Mouse (Mus musculus): ENCODE data around the gene Ovol3.

Gene Ovol3

DNA sequence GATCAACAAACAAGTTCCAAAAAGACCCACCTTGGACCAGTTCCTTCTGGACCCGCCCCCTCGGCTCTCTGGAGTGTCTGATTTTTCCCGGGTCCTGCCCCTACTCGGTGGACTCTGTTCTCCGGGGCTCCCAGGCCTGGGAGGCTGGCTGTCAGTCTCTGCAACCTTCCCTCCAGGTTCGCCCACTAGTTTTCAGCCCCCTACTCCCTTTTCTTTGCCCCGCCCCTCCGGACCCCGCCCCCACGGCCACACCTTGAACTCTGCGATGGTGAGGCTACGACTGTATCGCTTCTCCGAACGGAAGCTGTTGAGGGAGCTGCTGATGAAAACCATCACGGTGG lies 4.2 kb downstream of the Ovol3 start:
- in situ Hi-C loops (cut with MboI; ENCODE audit: unreplicated experiment in 2 of 2): no loop called here

DNA sequence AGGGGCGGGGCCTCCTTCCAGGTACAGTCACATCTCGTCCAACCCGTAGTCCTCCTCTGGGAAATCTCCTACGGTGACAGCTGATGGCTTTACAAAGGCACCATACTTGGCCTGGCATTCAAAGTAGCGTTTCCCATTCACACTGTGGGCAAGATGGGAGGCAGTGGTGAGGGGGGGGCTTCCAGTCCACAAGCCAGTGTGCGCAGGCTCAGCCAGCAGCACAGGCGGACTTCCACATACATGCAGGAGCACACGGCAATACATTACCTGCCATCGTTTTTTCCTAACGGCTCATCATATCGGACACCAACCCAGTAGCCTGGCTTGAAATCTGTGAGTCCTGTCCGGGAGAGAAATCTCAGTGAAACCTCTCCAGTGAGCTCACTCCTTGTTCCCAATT lies 11.3 kb downstream of the Ovol3 start:
- in situ Hi-C loops (cut with MboI; ENCODE audit: unreplicated experiment in 2 of 2): no loop called here

DNA sequence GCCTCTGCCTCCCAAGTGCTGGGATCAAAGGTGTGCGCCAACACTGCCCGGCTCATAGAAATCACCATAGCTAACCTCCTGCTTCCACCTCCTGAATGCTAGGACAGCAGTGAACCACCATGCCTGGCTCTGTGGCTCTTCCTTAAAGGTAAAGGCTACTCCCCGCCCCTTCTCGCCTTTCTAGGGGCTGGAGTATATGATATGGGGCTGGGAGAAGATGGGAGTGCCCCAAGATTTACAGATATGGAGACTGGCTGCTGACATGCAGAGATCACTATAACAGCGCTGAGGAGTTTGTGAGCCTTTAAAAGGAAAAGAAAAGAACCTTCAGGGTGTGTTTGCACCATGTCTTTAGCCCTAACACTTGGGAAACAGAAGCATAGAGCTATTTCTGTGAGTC lies 13.3 kb downstream of the Ovol3 start:
- in situ Hi-C loops (cut with MboI; ENCODE audit: unreplicated experiment in 2 of 2): no loop called here

DNA sequence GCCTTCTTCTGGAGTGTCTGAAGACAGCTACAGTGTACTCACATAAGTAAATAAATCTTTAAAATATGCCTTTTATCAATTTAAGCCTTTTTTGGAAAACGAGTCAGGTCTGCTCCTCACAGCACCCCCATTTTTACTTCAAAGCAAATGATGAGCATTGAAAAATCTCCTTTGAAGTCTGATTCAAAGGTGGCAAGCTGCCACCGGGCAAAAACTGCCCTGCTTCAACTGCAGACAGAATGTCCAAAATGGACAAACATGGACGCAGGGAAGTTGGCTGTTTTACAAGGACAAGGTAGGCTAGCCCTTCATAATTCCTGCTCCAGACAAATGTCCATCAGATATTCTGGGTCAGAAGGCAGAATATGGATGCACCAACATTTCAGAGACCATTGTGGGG lies 14.1 kb downstream of the Ovol3 start:
- in situ Hi-C loops (cut with MboI; ENCODE audit: unreplicated experiment in 2 of 2): no loop called here

DNA sequence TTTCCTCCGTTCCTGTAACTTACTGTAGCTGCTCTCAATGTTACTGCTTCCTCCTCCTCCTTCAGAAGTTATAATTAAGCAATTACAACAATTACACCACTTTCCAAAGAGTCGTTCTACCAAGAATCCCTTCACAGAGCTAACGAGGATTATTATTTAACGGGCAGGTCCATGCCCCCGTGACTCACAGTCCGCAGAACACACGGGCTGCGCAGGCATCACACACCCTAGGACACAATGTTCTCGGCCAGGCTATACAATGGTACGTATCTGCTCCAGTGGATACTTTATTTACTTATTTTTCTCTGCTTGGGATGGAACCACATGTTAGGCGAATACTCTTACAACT lies 15.5 kb downstream of the Ovol3 start:
- in situ Hi-C loops (cut with MboI; ENCODE audit: unreplicated experiment in 2 of 2): no loop called here

DNA sequence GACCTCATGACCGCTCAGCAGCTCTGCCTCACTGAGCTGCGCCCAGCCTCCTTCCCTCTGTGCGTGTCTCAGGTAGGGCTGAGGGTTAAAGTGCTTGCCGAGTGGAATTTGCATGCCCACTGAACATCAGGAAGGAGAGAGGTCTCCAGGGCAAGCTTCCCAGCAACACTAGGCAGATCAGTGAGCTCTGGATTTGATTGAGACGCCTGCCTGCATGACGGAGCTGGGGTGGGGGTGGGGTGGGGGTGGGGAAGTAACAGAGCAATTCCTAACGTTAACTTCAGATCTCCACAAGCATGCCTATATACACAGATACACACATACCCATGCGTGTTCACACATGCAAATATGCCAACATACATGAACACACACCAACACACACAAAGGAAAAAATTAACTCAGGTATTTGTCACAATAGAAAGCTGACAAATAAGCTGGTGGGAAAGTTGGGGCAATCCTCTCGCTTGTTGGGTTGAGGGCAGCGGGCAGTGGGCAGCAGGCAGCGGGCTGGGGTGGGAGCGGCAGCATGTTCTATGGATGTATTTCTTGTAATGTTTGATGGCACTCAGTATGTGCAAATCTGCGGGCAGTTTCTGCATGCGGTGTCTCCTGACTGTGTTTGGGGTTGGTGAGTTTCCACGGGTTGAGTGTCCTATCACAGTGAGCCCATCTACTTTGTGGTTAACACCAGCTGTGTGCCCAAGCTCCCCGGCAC lies 16.1 kb downstream of the Ovol3 start:
- in situ Hi-C loops (cut with MboI; ENCODE audit: unreplicated experiment in 2 of 2): loop anchor here in 1 of 2 experiments (5.0 kb wide), 1 partner anchor 37 kb away; the partner anchor contains the start of gene Cox7a1

DNA sequence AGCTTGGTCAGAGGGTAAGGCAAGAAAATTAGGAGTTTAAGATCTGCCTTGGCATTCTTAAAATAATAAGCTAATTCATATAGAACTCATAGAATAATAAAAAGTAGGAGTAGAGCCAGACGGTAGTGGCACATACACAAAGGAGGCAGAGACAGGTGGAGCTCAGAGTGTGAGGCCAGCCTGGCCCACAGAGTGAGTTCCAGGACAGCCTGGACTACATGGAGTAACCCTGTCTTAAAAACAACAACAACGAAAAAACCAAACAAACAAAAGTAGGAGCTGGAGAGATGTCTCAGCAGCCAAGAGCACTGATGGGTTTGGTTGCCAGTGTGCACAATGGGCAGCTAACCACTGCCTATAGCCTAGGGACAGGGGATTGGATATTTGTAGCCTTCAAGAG lies 18.2 kb downstream of the Ovol3 start:
- in situ Hi-C loops (cut with MboI; ENCODE audit: unreplicated experiment in 2 of 2): loop anchor here in 1 of 2 experiments (5.0 kb wide), 1 partner anchor 35 kb away; the partner anchor contains the start of gene Cox7a1

DNA sequence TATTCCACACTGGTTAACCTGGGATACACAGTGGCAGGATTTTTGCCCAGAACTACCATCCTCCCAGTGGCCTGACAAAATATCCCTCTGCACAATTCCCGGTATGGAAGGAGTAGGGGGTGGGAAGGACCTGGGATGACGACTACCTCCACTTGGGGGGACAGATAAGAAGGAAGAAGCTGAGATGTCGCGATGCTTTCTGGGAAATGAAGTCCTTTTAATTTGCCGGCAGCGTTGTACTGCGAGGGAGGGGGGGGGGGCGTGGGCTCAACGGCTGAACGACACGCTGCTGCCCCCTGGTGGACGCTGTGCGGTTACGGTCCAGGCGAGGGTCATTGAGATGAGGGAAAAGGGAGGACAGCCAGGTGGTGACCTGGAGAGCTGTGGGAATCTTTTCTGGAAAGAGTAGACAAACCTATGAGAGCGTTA lies 18.8 kb downstream of the Ovol3 start:
- in situ Hi-C loops (cut with MboI; ENCODE audit: unreplicated experiment in 2 of 2): loop anchor here in 1 of 2 experiments (5.0 kb wide), 1 partner anchor 34 kb away; the partner anchor contains the start of gene Cox7a1

DNA sequence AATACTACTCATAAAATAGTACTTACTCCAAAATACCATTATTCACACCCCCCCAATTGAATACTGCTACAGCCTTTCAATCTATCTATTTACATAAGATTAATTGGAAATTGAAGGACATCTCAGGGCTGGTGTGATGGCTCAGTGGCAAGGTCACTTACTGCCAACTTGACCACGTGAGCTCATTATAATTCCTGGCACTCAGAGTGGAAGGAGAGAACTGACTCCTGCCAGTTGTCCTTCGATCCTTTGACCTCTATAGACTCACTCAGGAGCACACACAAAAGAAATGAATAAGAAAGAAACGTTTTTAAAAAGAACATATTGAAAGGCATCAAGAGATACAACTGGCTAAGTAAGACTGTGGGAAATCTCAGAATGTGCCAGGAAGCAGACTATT lies 19.6 kb downstream of the Ovol3 start:
- in situ Hi-C loops (cut with MboI; ENCODE audit: unreplicated experiment in 2 of 2): loop anchor here in 1 of 2 experiments (5.0 kb wide), 1 partner anchor 34 kb away; the partner anchor contains the start of gene Cox7a1

DNA sequence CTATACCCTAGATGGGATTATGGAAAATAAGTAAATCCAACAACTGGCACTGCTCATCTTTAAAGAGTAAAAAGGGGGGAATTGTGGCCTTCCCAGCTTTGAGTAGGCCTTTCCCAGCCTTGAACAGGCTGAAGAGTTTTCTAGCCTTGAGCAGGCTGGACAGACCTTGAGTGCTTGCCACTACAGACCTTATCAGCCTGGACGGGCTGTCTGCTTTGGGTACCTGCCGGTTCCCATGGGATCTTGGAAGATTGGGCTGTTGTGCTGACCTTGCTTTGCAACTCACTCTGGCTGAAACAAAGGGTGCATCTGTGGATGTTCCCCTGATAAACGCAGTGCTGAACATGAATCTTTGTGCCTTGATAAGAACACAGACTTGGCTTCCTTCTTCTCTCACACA lies 21.6 kb downstream of the Ovol3 start:
- in situ Hi-C loops (cut with MboI; ENCODE audit: unreplicated experiment in 2 of 2): loop anchor here in 1 of 2 experiments (5.0 kb wide), 1 partner anchor 42 kb away; no protein-coding TSS in a partner anchor

DNA sequence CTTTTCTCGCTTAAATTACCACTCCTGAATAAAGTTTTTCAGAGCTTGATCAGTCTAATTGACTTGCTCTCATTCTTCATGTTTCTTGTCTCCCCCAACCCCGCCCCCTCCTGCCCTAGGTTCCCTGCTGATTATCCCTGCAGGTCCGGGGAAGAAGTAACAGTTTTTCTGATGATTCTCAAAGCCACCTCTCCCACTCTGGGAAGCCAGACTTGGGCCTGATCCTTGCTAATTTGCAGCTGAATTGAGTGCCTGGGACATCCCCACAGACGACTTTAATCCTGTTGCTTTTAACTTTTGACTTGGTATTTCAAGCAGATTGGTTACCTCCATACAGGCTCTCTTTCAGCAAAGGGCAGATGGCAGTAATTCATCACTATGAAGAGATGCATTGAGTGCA lies 24.5 kb downstream of the Ovol3 start:
- in situ Hi-C loops (cut with MboI; ENCODE audit: unreplicated experiment in 2 of 2): loop anchor here in 1 of 2 experiments (5.0 kb wide), 1 partner anchor 39 kb away; no protein-coding TSS in a partner anchor

DNA sequence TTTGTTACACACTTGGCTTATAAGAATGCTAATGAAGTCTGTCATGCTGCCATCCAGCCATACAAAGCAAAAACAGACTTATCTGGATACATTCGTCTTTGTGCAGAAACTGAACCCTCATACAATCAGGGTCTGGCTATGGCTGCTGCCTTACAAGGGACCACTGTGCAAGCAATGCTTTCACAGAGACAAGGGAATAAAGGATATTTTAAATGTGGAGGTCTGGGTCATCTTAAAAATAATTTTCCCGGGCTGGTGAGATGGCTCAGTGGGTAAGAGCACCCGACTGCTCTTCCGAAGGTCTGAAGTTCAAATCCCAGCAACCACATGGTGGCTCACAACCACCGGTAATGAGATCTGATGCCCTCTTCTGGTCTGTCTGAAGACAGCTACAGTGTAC lies 29.2 kb downstream of the Ovol3 start:
- in situ Hi-C loops (cut with MboI; ENCODE audit: unreplicated experiment in 2 of 2): loop anchor here (5.0 to 10.0 kb wide), 2 partner anchors 192 to 194 kb away; no protein-coding TSS in a partner anchor

DNA sequence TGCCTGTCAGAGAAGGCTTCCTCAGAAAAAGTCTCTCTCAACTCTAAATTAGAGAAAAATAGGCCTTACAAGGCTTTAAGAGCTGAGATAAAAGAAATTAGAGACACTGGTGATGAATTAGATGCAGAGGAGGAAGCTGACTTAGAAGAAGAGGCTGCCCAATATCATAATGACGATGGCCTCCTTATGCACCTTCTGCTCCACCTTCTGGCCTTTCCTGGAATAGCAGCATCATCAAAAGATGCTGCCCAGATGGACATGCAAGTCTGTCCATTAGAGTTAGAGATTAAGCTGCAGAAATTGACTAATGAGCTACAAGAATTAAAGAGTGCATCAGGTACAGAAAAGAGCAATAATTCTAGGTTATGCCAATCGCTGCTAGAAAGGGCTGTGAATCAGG lies 30.1 kb downstream of the Ovol3 start:
- in situ Hi-C loops (cut with MboI; ENCODE audit: unreplicated experiment in 2 of 2): loop anchor here (5.0 to 10.0 kb wide), 2 partner anchors 191 to 193 kb away; no protein-coding TSS in a partner anchor

DNA sequence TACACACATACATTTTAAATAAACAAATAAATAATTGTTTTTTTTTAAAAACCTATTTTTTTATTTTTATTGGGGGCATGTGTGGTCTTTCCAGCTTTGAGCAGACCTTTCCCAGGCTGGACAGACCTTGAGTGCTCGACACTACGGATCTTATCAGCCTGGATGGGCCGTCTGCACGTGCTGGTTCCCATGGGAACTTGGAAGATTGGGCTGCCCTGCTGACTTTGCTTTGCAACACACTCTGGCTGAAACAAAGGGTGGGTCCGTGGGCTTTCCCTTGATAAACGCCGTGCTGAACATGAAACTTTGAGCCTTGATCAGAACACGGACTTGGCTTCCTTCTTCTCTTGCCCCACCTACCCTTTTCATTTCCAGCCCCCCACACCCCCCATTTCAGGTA lies 31.1 kb downstream of the Ovol3 start:
- in situ Hi-C loops (cut with MboI; ENCODE audit: unreplicated experiment in 2 of 2): loop anchor here in 1 of 2 experiments (10.0 kb wide), 1 partner anchor 190 kb away; no protein-coding TSS in a partner anchor

DNA sequence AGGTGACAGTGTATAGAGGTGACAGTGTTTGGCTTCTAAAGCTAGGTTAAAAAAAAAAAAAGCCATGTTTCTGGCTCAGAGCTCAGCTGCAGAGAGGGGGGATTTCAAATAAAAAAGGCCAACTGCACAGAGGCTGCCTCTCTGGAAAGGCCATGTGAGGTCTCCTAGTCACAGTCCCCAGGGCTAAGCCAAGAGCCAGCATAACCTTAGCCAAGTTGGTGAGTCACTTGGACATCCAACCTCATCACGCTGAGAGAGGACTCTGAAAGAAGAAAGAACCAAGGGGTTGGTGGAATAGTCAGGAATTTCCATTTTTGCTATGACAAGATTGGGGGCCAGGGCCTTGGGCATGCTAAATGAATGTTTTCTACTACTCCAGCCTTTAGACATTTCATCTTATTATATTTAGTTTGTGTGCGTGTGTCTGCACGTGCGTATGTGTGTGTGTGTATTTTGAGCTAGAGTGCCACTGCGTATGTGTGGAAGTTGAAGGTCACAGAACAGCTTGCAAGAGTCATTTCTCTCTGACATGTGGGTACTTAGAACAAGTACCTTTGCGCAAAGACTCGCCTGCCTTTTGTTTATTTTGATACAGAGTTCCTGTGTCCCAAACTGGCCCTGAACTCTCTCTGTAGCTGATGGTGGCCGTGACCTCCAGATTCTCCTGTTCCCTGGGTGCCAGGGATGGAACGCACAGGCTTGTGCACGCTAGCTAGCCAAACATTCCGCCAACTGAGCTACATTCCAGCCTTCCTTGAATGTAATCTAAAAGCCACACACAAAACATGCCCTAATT lies 32.4 kb downstream of the Ovol3 start:
- in situ Hi-C loops (cut with MboI; ENCODE audit: unreplicated experiment in 2 of 2): loop anchor here in 1 of 2 experiments (10.0 kb wide), 1 partner anchor 188 kb away; no protein-coding TSS in a partner anchor

DNA sequence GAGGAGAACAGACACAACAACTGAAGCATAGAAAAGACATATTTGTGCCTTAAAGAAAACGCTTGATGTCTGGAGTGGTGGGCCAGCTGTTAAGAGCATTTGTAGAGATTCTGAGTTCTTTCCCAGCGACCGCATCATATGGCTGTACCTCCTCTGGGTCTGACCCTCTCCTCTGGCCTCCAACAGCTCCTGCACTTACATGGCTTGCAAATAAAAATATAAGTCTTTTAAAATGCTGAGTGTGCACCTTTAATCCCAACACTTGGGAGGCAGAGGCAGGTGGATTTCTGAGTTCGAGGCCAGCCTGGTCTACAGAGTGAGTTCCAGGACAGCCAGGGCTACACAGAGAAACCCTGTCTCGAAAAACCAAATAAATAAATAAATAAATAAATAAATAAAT lies 34.9 kb downstream of the Ovol3 start:
- in situ Hi-C loops (cut with MboI; ENCODE audit: unreplicated experiment in 2 of 2): loop anchor here in 1 of 2 experiments (10.0 kb wide), 1 partner anchor 186 kb away; no protein-coding TSS in a partner anchor

DNA sequence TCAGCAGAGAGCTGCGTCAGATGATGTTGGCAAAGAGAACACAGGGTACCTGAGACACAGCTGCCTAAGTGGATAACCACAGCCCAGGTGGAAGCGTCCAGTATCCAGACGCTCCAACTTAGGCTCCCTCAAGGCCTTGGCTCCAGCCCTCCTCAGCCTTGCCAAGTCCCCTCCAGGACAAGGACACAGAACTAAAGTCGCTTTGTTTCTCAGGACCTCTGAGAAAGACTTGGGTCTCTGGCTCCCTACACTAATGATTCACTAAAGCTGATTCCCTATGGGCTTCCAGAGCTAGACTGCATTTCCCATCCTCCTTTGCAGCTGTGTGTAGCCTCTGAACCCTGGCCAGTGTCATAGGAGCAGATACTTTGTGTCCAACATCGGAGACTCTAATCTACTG lies 35.3 kb downstream of the Ovol3 start:
- in situ Hi-C loops (cut with MboI; ENCODE audit: unreplicated experiment in 2 of 2): loop anchor here in 1 of 2 experiments (10.0 kb wide), 1 partner anchor 185 kb away; no protein-coding TSS in a partner anchor

DNA sequence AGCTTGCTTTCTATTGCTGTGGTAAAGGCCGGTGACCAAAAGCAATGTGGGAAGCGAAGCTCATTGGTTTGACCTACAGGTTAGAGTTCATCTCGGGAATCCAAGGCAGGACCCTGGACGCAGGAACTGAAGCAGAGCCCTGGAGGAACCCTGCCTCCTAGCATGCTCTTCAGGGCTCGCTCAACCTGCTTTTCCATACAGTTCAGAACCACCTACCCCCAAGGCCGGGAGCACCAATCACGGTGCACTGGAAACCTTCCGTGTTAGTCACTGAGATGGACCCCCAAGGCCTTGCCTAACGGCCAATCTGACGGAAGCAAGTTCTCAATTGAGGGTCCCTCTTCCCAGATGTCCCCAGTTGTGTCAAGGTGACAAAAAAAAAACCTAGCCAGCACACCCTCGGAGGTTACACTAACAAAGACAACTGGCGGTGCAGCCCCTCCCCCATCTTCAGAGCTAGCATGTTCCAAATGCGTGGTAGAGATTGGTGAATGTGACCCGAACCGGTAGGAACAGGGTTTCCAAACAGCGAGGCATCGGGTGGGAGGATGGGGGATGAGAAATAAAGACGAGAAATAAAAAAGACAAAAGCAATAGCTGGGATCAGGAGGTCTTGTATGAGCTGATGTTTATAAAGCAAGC lies 35.9 kb downstream of the Ovol3 start:
- in situ Hi-C loops (cut with MboI; ENCODE audit: unreplicated experiment in 2 of 2): loop anchor here in 1 of 2 experiments (10.0 kb wide), 1 partner anchor 185 kb away; no protein-coding TSS in a partner anchor

DNA sequence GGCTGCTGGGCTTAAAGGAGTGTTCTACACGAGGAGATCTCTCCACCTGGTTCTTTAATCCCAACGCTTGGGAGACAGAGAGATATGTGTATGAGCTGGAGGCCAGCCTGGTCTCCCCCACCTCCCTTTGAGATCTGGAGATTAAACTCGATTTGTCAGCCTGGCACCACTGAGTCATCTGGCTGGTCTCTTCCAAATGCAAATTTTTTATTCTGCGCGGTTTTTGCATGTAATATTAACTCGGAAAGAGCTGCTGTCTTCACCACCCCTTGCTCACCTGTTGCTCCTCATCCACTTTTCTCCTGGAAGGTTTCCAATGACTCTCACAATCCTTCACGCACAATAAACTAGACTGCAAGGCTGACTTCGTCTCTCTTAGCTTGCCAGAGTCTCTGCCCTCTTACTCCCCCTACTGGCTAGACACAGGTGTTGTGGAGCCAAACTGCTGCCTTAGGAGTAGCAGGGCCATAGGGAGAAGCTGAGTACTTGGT lies 37.0 kb downstream of the Ovol3 start, which contains the start of gene Capns1:
TSS of gene Capns1 (minus strand) at position 331 of the 491 bp plus-strand sequence.
- in situ Hi-C loops (cut with MboI; ENCODE audit: unreplicated experiment in 2 of 2): no loop called here

DNA sequence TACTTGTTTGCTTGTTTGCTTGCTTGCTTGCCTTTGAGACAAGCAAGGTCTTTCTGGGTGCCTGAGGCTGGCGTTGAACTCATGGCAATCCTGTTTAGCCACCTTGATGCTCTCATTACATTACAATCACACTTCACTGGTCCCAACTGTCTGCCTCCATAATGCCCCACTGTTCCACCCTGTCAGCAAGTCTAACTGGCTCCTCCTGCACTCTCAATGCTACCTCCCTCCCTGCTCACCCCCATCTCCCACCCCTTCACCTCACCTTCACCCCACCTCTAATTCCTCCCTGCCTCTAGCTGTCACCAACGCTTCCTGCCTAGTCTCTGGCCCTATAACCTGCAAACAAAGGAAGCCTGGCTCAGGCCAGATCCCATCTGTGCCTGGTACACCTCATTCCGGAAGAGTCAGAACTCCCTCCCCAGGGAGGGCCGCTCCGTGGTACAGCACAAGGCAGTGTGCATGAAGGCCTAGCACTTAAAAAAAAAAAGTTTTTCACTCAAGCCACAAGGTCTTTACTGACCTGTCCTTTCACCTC lies 37.9 kb downstream of the Ovol3 start:
- in situ Hi-C loops (cut with MboI; ENCODE audit: unreplicated experiment in 2 of 2): no loop called here

All from v-Abl transformed pro-B cells (cell line).